Mouse (Mus musculus) gonadal fat pad, adult 2 months (tissue): ENCODE results near the gene Trem2. TPM values are rescaled to one million over a fixed set of nuclear protein-coding genes. Genes with fewer than 3 reads are reported as not detected.

Experiments used
- polyA plus RNA-seq: library from polyadenylated mRNA; depleted of rRNA; stranded (reverse); fragments of >200 nt; gene quantifications from 2 replicates; pipeline ENCODE4 v1.2.3, GENCODE M21; 2012; rRNA removed

Trem2 gene
- polyA plus RNA-seq, 1 experiment = 16.3 TPM

Other genes starting within 250 kb of the Trem2 start
- gene 9830107B12Rik, start 200.1 kb upstream of the Trem2 start, polyA plus RNA-seq = not detected in 2 replicates
- gene A530064D06Rik, start 179.1 kb upstream of the Trem2 start, polyA plus RNA-seq = 0.25 and 0.58 TPM in 2 replicates
- 0.14 TPM in 1 of 2 replicates, not detected in the other for gene Trem1, start 113.6 kb upstream of the Trem2 start, polyA plus RNA-seq
- gene Trem3, start 98.6 kb upstream of the Trem2 start, polyA plus RNA-seq = not detected in 2 replicates
- 0.94 and 1.0 TPM in 2 replicates for gene Treml4, start 82.1 kb upstream of the Trem2 start, polyA plus RNA-seq
- 0.38 and 0.53 TPM in 2 replicates for gene Treml2, start 46.9 kb upstream of the Trem2 start, polyA plus RNA-seq
- 0.53 and 0.89 TPM in 2 replicates for gene B430306N03Rik, start 30.3 kb upstream of the Trem2 start, polyA plus RNA-seq
- gene Treml1, start 13.5 kb downstream of the Trem2 start, polyA plus RNA-seq = 0.28 and 0.29 TPM in 2 replicates
- gene Nfya, start 63.5 kb downstream of the Trem2 start, polyA plus RNA-seq = 48.3 and 54.8 TPM in 2 replicates
- gene Oard1, start 63.6 kb downstream of the Trem2 start, polyA plus RNA-seq = 13.3 and 16.2 TPM in 2 replicates
- gene Apobec2, start 86.5 kb downstream of the Trem2 start, polyA plus RNA-seq = 0.33 and 0.92 TPM in 2 replicates
- 0.42 and 1.1 TPM in 2 replicates for gene Tspo2, start 105.1 kb downstream of the Trem2 start, polyA plus RNA-seq
- gene Unc5cl, start 108.5 kb downstream of the Trem2 start, polyA plus RNA-seq = 1.5 and 1.8 TPM in 2 replicates